Mouse (Mus musculus) erythroblast, embryonic 14.5 days (primary cell): ENCODE results near the gene C1rl.

ENCODE experiments used
- GATA1 ChIP-seq: IDR thresholded peaks from 2 replicates; pipeline ENCODE4 v1.6.1; 2012; ENCODE audit warnings: low read length, inconsistent platforms, mixed read lengths
- TAL1 ChIP-seq: IDR thresholded peaks from 3 replicates; pipeline ENCODE4 v1.6.1; 2012; ENCODE audit warnings: low read length, inconsistent platforms, mixed read lengths

GRCm38 (mm10) chr6:124453756-124454155 lies 39.2 kb upstream of the C1rl start:
- TF ChIP-seq GATA1: no peak
- TF ChIP-seq TAL1: no peak
